Mouse (Mus musculus) lung, adult 2 months (tissue): ENCODE results near the gene Srsf4.

Experiments used
- CTCF ChIP-seq: fragments of 200-500 bp; IDR thresholded peaks from 2 replicates; pipeline ENCODE4 v1.5.1; 2011; ENCODE audit warnings: mild to moderate bottlenecking, low read length, control low read depth; ENCODE audit not compliant: insufficient read depth
- POLR2A ChIP-seq: fragments of 200-500 bp; IDR thresholded peaks from 2 replicates; pipeline ENCODE4 v1.6.1; 2011; ENCODE audit warnings: low read depth, mild to moderate bottlenecking, control low read depth, low read length, borderline replicate concordance; ENCODE audit errors: extremely low read depth

DNA sequence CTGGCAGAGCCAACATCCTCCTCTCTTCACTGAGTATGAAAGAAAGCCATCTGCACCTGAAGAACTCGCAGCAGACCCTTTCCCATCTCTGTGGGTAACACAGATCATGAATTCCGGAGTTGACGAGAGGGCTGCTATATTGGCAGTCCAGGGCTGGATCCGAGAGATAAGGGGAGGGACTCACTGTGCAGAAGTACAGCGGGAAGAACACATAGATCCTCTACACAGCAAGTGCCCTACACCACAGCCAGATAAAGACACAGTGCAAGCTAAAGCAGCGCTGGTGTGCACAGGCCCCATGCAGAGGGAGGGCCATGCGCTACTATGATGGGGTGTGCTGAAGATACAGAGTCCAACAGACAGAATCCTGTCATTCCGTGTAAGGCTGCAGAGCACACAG, 44.3 kb upstream of the Srsf4 start:
- TF ChIP-seq CTCF (no peak), POLR2A (no peak)
